Mouse (Mus musculus): ENCODE results near the gene Amdhd1.

Gene Amdhd1

DNA sequence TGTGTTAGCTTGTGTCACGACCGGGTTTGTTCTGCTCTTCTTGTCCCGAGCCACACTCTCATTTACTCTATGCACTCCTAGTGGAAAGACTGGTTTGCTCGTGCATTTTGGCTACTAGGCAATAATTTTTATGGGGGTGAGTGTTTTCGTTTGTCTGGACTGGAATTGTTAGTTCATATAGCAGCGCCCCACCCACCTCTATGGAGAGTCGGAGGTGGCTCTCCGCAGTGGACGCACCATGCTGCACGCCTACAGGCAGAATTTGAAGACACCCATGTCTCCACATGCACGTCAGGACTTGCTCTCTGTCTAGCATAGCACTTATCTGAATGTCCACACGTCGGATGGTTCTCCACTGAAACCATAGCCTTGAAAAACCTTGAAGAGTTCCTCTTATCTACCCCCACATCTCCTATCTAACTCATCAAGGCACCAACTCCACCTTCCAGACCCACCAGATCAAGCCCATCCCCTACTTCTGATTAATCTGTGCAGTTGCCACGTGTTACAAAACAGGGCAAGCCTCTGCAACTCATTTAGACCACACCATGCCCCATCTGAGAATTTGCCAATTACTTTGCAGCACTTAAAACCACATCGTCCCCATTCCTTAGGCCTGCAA lies 30.2 kb downstream of the Amdhd1 start:
- no peak for TF ChIP-seq GATA4 (IDR thresholded peaks at IDR 0.05; ENCODE audit: insufficient replicate concordance, low read length)

DNA sequence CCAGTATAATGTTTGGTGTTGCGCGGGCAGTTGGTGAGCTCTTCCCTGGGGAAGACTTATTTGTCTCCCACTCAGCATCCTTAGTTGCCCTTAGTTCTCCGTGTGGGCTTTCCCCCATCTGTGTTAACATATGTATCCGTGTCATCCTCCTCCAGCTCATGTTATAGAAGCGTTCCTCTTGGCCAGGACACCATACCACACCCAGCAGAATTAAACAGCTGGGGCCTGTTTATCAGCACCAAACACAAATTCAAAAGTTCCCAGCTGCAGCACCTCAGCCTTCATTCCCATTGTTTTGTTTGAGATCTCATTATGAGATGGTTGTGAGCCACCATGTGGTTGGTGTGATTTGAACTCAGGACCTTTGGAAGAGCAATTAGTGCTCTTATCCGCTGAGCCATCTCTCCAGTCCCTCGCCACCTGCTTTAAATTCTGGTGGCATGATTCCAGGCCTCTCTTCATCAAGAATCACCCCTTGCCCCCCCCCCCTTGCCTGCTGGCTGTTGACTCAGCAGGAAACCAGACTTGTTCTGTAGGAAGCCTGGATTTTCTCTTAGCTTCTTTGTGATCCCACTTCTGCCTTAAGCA lies 31.4 kb downstream of the Amdhd1 start:
- TF ChIP-seq GATA4 (IDR thresholded peaks at IDR 0.05; ENCODE audit: insufficient replicate concordance, low read length), result no peak

DNA sequence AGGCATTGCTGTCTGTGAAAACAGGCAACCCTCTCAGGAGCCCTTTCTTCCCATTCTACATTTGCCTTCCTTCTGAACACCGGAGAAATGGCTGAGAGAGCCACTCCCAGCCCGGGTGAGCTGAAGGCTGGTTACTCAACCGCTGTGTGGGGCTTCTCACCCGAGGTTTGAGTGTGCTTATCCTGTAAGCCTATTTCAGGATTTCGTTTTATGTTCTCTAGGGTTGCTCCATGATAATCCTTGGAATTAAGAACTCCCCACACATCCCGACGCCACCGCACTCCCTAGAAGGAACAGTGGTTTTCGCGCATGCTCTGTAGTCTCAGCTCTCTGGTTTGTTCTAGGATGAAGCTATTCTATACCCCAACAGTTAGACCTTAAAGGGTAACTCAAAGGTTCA lies 38.5 kb downstream of the Amdhd1 start:
- TF ChIP-seq GATA4 (IDR thresholded peaks at IDR 0.05; ENCODE audit: insufficient replicate concordance, low read length), result no peak

DNA sequence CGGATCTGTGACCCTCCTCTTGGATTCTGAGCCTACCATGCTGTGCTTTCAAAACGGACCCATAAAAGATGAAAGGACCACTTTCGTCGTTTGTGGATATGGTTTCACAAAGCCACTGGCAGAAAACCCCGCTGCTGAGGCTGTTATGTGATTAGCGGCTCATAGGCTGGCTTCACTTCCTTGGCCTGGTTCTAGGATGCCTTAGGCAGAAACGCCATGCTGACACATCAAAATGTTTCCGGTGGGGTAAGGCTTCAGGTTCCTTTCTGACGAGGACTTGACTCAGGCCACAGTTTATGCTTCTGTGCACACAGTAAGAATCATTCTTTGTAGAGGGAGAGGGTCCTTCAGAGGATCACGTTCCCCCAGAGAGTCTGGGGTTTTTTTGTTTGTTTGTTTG lies 39.0 kb downstream of the Amdhd1 start:
- TF ChIP-seq GATA4 (IDR thresholded peaks at IDR 0.05; ENCODE audit: insufficient replicate concordance, low read length), result no peak

DNA sequence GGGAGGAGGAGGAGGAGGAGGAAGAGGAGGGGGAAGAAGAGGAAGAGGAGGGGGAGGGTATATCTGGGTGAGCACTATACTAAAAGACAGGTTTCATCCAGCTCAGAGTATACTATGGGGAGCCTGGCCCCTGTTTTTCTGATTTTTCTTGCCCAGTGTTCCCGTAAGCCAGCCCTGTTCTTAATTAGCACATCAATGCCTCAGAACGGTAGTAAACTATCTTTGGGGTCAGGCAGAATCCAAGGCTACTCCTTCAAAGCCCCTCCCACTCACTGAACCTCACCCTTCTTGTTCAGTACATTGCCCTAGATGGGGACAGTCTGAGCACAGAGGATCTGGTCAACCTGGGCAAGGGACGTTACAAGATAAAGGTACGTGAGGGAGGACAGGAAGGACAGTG lies 49.4 kb downstream of the Amdhd1 start:
- no peak for TF ChIP-seq GATA4 (IDR thresholded peaks at IDR 0.05; ENCODE audit: insufficient replicate concordance, low read length)

DNA sequence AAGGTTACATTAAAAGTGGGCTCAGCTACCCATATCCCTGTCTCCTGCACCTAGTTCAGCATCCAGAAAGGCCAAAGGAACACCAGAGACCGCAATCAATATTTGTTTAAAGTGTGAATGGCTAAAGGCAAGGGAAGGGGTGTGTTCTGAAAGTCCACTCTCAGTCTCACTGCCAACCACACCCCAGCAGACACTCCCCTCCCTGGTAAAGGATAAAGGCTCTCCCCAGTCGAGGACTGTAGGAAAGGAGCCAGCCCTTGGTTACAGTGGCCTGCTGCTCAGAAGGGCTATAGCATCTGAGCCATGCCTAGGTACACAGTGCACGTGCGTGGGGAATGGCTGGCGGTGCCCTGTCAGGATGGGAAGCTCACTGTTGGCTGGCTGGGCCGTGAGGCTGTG lies 51.0 kb downstream of the Amdhd1 start:
- TF ChIP-seq GATA4 (IDR thresholded peaks at IDR 0.05; ENCODE audit: insufficient replicate concordance, low read length), result no peak

DNA sequence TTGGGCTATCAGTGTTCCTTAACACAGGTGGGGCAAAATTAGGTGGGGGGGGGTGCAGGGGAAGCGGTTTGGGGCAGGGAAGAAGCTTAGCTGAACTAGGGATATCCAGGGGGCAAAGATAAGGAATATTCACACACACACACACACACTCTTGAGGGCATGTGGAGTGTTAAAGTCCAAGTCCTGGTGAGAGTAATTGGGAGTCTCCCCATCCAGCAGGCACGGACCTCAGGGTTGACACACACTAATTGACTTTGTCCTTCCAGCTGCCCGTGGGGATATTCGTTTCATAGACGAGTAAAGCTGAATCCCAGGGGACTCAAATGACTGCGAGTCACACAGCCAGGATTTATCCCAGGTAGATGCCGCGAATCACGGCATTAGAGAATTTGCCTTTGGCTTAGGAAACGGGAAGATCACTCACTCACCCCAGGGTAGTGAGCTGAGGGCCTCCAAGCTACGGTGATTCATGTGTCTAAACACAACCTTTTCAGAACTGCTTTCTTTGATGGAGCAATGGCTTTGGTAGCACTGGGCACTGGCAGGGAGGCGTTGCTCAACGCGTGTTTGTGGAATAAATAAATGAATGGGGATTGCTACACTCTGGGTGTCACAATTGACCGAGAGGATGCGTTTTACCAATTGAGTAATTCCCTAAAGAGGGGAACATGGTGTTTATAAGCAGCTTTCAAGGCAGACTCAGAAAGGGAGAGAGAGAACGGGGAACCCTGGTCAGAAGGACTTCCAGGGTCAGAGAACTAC lies 51.6 kb downstream of the Amdhd1 start, which contains the start of gene Hal:
Hal (plus strand) TSS at position 703 of the 762 bp plus-strand sequence.
- TF ChIP-seq GATA4 (IDR thresholded peaks at IDR 0.05; ENCODE audit: insufficient replicate concordance, low read length), result no peak

DNA sequence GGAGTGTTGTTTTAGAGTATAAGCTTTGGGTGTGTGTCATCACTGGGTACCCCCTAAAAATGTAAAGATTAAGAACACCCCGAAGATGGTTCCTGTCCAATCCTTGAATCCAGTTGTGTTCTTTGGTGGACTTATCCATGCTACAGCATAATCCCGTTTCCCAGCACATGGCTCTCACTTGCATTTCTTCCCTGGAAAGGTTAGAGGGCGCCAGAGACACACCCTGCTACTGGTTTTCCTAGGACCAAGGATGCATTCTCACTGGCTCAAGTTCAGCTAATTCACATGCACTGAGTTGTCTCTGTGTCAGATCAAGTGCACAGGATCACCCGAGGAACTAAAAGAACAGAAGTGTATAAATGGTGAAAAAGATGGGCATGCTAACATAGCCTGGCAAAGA lies 53.2 kb downstream of the Amdhd1 start:
- TF ChIP-seq GATA4 (IDR thresholded peaks at IDR 0.05; ENCODE audit: insufficient replicate concordance, low read length), result no peak

DNA sequence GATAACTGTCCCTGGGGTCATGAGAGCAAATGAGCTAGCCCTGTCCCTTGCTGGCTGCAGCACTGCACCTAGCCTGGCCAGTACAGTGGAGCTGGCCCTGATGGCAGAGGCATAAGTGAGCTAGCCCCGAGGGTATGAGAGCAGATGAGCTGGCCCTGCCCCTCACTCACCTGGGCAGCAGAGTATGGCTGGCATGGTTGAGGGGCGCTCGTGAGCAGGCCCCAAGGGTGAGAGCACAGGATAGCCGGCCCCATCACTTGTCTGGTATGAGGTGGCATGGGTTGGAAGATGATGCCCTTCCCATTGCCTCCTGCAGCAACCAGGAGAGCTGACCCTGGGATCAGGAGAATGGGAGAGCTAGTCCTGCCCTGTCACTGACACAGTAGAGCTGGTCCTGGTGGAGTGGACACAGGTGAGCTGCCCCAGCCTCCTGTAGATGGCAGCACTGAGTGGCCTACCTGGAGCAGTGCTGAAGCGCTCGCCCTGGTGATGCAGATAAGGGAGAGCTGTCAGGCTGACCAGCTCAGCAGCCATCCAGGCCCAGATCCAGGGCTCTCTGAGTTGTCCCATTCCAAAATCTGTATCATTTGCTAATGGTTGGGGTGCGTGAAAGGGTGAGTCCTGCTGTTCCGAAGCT lies 54.7 kb downstream of the Amdhd1 start:
- no peak for TF ChIP-seq GATA4 (IDR thresholded peaks at IDR 0.05; ENCODE audit: insufficient replicate concordance, low read length)

DNA sequence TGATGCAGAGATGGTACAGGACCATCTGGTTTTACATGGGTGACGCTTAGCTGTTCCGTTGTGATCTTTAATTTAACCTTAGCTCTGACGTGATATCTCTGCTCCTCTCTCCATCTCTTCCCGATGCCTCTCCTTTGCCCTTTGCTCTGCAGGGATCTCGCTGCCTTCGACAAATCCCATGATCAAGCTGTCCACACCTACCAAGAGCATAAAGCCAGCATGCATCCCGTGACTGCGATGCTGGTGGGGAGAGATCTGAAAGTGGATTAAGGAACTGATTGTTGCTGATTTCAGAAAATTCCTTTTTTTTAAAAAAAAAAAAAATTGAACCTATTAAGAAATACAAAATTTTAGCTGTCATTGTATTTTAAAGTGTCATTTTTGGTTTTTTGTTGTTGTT lies 55.3 kb downstream of the Amdhd1 start:
- no peak for TF ChIP-seq GATA4 (IDR thresholded peaks at IDR 0.05; ENCODE audit: insufficient replicate concordance, low read length)
